Mouse (Mus musculus): Measurements from ENCODE around the gene BC025446. TPM values are rescaled to one million over a fixed set of nuclear protein-coding genes. Genes with fewer than 3 reads are reported as not detected.

The BC025446 gene
- total RNA-seq (2023; ENCODE audit: inconsistent age) = not detected in 4 replicates

GRCm38 (mm10) chr15:75215778-75216691 lies at the start of gene BC025446:
BC025446 (plus strand) TSS chr15:75216376.

DNA sequence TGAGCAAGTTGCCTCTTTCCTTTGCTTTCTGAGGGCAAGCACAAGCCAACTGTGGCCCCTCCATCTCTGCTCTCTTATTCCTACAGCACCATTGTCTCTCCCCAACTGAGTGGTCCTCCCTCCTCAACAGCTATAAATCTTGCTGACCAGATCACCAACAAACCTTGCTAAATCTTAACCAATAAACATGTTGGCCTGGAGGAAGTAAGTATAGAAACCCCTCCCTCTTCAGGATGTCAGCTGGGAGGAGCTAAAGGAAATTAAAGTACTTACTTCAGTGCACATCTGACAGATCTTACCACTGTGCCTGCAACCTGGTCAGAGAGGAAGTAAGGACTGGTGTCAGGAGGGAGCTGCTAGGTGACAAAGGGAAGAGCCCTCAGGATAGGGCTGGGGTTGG lies 51.9 kb downstream of the BC025446 start, which contains the start of gene Ly6f:
Gene Ly6f (plus strand): TSS at position 301 of the 400 bp plus-strand sequence.

Other genes starting within 250 kb of the BC025446 start
- 1.2 TPM in 1 of 4 replicates, not detected in the others for gene Ly6i, start 232.9 kb upstream of the BC025446 start, total RNA-seq (2023; ENCODE audit: inconsistent age)
- 136 to 195 TPM (median 153 TPM) in 4 replicates for gene Ly6a, start 218.3 kb upstream of the BC025446 start, total RNA-seq (2023; ENCODE audit: inconsistent age)
- 1.7 TPM in 1 of 4 replicates, not detected in the others for gene Ly6c1, start 167.5 kb upstream of the BC025446 start, total RNA-seq (2023; ENCODE audit: inconsistent age)
- gene Ly6c2, start 104.4 kb upstream of the BC025446 start, total RNA-seq (2023; ENCODE audit: inconsistent age) = 4.9 to 6.7 TPM (median 6.0 TPM) in 4 replicates
- gene Ly6g, start 61.1 kb upstream of the BC025446 start, total RNA-seq (2023; ENCODE audit: inconsistent age) = not detected in 4 replicates
- not detected in 4 replicates for gene Ly6f, start 52.0 kb downstream of the BC025446 start, total RNA-seq (2023; ENCODE audit: inconsistent age)